8 mouse cellular contexts compared by ENCODE assay signal in genomic region chr10:39170706-39171105, GRCm38 (mm10). TPM values are rescaled to one million over a fixed set of nuclear protein-coding genes. Genes with fewer than 3 reads are reported as not detected.
DNase-seq lines count a peak whose midpoint lies in the region; ATAC-seq lines count a peak whose summit lies in the region.

No protein-coding gene starts in this region.

- no peak overlapping the region for H3K27ac ChIP-seq in heart, embryonic 11.5 days (ENCODE audit: low read depth, low read length)
- peak overlapping the region; percentile 43; the same call in 1 of the 2 replicates for H3K27ac ChIP-seq in hindbrain, embryonic 15.5 days (replicated peaks)
- no peak overlapping the region for H3K27ac ChIP-seq in midbrain, embryonic 12.5 days (replicated peaks)

- no peak overlapping the region for H3K9ac ChIP-seq in heart, embryonic 11.5 days (ENCODE audit: low read depth, low read length)
- H3K9ac ChIP-seq in hindbrain, embryonic 15.5 days, result peak overlapping the region; percentile 27; the same call in 1 of the 2 replicates
- 0 out of 2 replicates have a peak overlapping the region, but pooled peaks have one; percentile 16 for H3K9ac ChIP-seq in midbrain, embryonic 12.5 days (replicated peaks)

- ATAC-seq in heart, embryonic 11.5 days (replicated peaks; ENCODE audit: insufficient number of reproducible peaks, low FRiP score, low TSS enrichment), result no peak
- ATAC-seq in hindbrain, embryonic 15.5 days (ENCODE audit: low FRiP score, low read depth), result peak; percentile 10; the same call in 1 of the 2 replicates
- peak; percentile 12; the same call in 1 of the 2 replicates for ATAC-seq in midbrain, embryonic 12.5 days (ENCODE audit: low FRiP score, low read depth)

- no peak for DNase-seq in heart, postnatal 10 days
- DNase-seq in cerebellum, adult 9-11 months, result peak; percentile 62
- no peak for DNase-seq in gastrocnemius, postnatal 10 days
- no peak for DNase-seq in urinary bladder, postnatal 14 days (ENCODE audit: low spot score)
- no peak for DNase-seq in spleen, postnatal 10 days (ENCODE audit: low spot score in 2 of 2)

- intact Hi-C loops in heart, postnatal 10 days (cut with DNase I), result loop anchor here (1.0 to 5.0 kb wide), 7 partner anchors 69 to 790 kb away; partner anchors contain the start of genes Mfsd4b3, Rev3l and Traf3ip2

- H3K4me2 ChIP-seq in heart, embryonic 11.5 days, result peak overlapping the region; percentile 81; the same call in 1 of the 2 replicates
- peak overlapping the region; percentile 72 for H3K4me2 ChIP-seq in hindbrain, embryonic 15.5 days
- peak overlapping the region; percentile 62 for H3K4me2 ChIP-seq in midbrain, embryonic 12.5 days (replicated peaks)

- 14% methylated on average over 6 of the region's 6 CpGs for WGBS in heart, embryonic 11.5 days (ENCODE audit: insufficient replicate concordance)
- 5% methylated on average over 6 of the region's 6 CpGs for WGBS in hindbrain, embryonic 15.5 days
- 12% methylated on average over 6 of the region's 6 CpGs for WGBS in midbrain, embryonic 12.5 days

- peaks cover 7% of the 10 kb centered on the region; the same call in 1 of the 2 replicates for H3K4me1 ChIP-seq in heart, embryonic 11.5 days (ENCODE audit: control insufficient read depth, insufficient read depth, low read length)
- H3K4me1 ChIP-seq in hindbrain, embryonic 15.5 days (replicated peaks), result peaks cover 40% of the 10 kb centered on the region
- H3K4me1 ChIP-seq in midbrain, embryonic 12.5 days, result peaks cover 20% of the 10 kb centered on the region

- no peak overlapping the region; the same call in 1 of the 2 replicates for H3K4me3 ChIP-seq in heart, embryonic 11.5 days (ENCODE audit: low read depth, low read length)
- H3K4me3 ChIP-seq in hindbrain, embryonic 15.5 days, result peak overlapping the region; percentile 4; the same call in 1 of the 2 replicates
- no peak overlapping the region for H3K4me3 ChIP-seq in midbrain, embryonic 12.5 days

- H3K27me3 ChIP-seq in heart, embryonic 11.5 days (ENCODE audit: control insufficient read depth, insufficient read depth, low read length), result no peaks in the 10 kb centered on the region
- no peaks in the 10 kb centered on the region for H3K27me3 ChIP-seq in hindbrain, embryonic 15.5 days
- peaks cover 27% of the 10 kb centered on the region for H3K27me3 ChIP-seq in midbrain, embryonic 12.5 days

- H3K9me3 ChIP-seq in heart, embryonic 11.5 days (replicated peaks; ENCODE audit: control insufficient read depth, low read length), result no peaks in the 10 kb centered on the region
- H3K9me3 ChIP-seq in hindbrain, embryonic 15.5 days, result no peaks in the 10 kb centered on the region
- H3K9me3 ChIP-seq in midbrain, embryonic 12.5 days, result no peaks in the 10 kb centered on the region

- H3K36me3 ChIP-seq in heart, embryonic 11.5 days (ENCODE audit: control insufficient read depth, insufficient read depth, low read length), result no peaks in the 10 kb centered on the region
- H3K36me3 ChIP-seq in hindbrain, embryonic 15.5 days, result no peaks in the 10 kb centered on the region
- no peaks in the 10 kb centered on the region for H3K36me3 ChIP-seq in midbrain, embryonic 12.5 days

RNA-seq across cellular contexts. Expression of gene Ccn6, which starts 7.1 kb away (rescaled TPM):
- polyA plus RNA-seq in heart, embryonic 11.5 days (2014; fragmentation: Nextera tagmentation; extraction: Ambion mirVana), result 0.36 TPM in 1 of 2 replicates, not detected in the other
- total RNA-seq in heart, postnatal 10 days (2021), result not detected
- polyA plus RNA-seq in hindbrain, embryonic 15.5 days (2015; fragmentation: Nextera tagmentation; extraction: Ambion mirVana), result 0.36 and 0.43 TPM in 2 replicates
- polyA plus RNA-seq in midbrain, embryonic 12.5 days (2016; fragmentation: Nextera tagmentation; extraction: Ambion mirVana), result 0.24 and 0.28 TPM in 2 replicates
- under 1 TPM; 0.16 to 0.47 TPM for total RNA-seq in gastrocnemius, postnatal 10 days (2021)

RNA-seq across cellular contexts. Expression of gene Tube1, which starts 36.9 kb away (rescaled TPM):
- polyA plus RNA-seq in heart, embryonic 11.5 days (2014; fragmentation: Nextera tagmentation; extraction: Ambion mirVana), result 14.5 TPM in 2 replicates
- 1 to 10 TPM; 2.3 to 2.7 TPM for total RNA-seq in heart, postnatal 10 days (2021)
- polyA plus RNA-seq in hindbrain, embryonic 15.5 days (2015; fragmentation: Nextera tagmentation; extraction: Ambion mirVana), result 6.6 and 8.6 TPM in 2 replicates
- 17.7 and 18.2 TPM in 2 replicates for polyA plus RNA-seq in midbrain, embryonic 12.5 days (2016; fragmentation: Nextera tagmentation; extraction: Ambion mirVana)
- 1 to 10 TPM; 1.6 to 2.0 TPM for total RNA-seq in gastrocnemius, postnatal 10 days (2021)

RNA-seq across cellular contexts. Expression of gene Fam229b, which starts 37.0 kb away (rescaled TPM):
- 8.0 and 8.6 TPM in 2 replicates for polyA plus RNA-seq in heart, embryonic 11.5 days (2014; fragmentation: Nextera tagmentation; extraction: Ambion mirVana)
- 1 to 10 TPM; 4.6 to 5.0 TPM for total RNA-seq in heart, postnatal 10 days (2021)
- 28.0 and 33.6 TPM in 2 replicates for polyA plus RNA-seq in hindbrain, embryonic 15.5 days (2015; fragmentation: Nextera tagmentation; extraction: Ambion mirVana)
- polyA plus RNA-seq in midbrain, embryonic 12.5 days (2016; fragmentation: Nextera tagmentation; extraction: Ambion mirVana), result 20.9 and 22.4 TPM in 2 replicates
- 1 to 10 TPM; 4.6 to 4.8 TPM for total RNA-seq in gastrocnemius, postnatal 10 days (2021)
